Comparison of ENCODE assay signal across 8 mouse cellular contexts in genomic region chr13:5862626-5863407, GRCm38 (mm10). TPM values are rescaled to one million over a fixed set of nuclear protein-coding genes. Genes with fewer than 3 reads are reported as not detected.
DNase-seq lines count a peak whose midpoint lies in the region; ATAC-seq lines count a peak whose summit lies in the region.

No protein-coding gene starts in this region.

- no peaks in the 10 kb centered on the region for H3K27me3 ChIP-seq in heart, embryonic 10.5 days (ENCODE audit: insufficient read depth, poor library complexity, severe bottlenecking)
- no peaks in the 10 kb centered on the region for H3K27me3 ChIP-seq in kidney, embryonic 14.5 days (ENCODE audit: control insufficient read depth, insufficient read depth, low read length)
- H3K27me3 ChIP-seq in stomach, embryonic 16.5 days (ENCODE audit: control insufficient read depth, insufficient read depth, low read length), result no peaks in the 10 kb centered on the region

- DNase-seq in ovary, postnatal 14 days (ENCODE audit: low spot score), result peak; percentile 21
- DNase-seq in ovary, adult 18-20 months (ENCODE audit: low spot score), result no peak
- DNase-seq in cerebellum, adult 8-10 months, result peak; percentile 37
- no peak for DNase-seq in heart, embryonic 10.5 days (ENCODE audit: low spot score)
- peak; percentile 56 for DNase-seq in lung, postnatal 36 days

- no peaks in the 10 kb centered on the region for H3K9me3 ChIP-seq in heart, embryonic 10.5 days
- H3K9me3 ChIP-seq in kidney, embryonic 14.5 days (ENCODE audit: control insufficient read depth, low read length), result no peaks in the 10 kb centered on the region
- no peaks in the 10 kb centered on the region for H3K9me3 ChIP-seq in stomach, embryonic 16.5 days (replicated peaks; ENCODE audit: control insufficient read depth, low read length)

- H3K4me3 ChIP-seq in heart, embryonic 10.5 days, result peak overlapping the region; percentile 81
- peak overlapping the region; percentile 83 for H3K4me3 ChIP-seq in kidney, embryonic 14.5 days (ENCODE audit: low read length)
- H3K4me3 ChIP-seq in stomach, embryonic 16.5 days (replicated peaks; ENCODE audit: low read length), result peak overlapping the region; percentile 89

- peak overlapping the region; percentile 74 for H3K9ac ChIP-seq in kidney, embryonic 14.5 days (ENCODE audit: low read depth, low read length)
- H3K9ac ChIP-seq in stomach, embryonic 16.5 days (ENCODE audit: low read length), result peak overlapping the region; percentile 92

- H3K36me3 ChIP-seq in heart, embryonic 10.5 days, result peaks cover 31% of the 10 kb centered on the region
- peaks cover 33% of the 10 kb centered on the region for H3K36me3 ChIP-seq in kidney, embryonic 14.5 days (ENCODE audit: control insufficient read depth, insufficient read depth, low read length)
- peaks cover 17% of the 10 kb centered on the region; the same call in 1 of the 2 replicates for H3K36me3 ChIP-seq in stomach, embryonic 16.5 days (ENCODE audit: control insufficient read depth, insufficient read depth, low read length)

- peaks cover 21% of the 10 kb centered on the region for H3K4me1 ChIP-seq in heart, embryonic 10.5 days
- peaks cover 5% of the 10 kb centered on the region; the same call in 1 of the 2 replicates for H3K4me1 ChIP-seq in kidney, embryonic 14.5 days (ENCODE audit: control insufficient read depth, insufficient read depth, low read length)
- peaks cover 20% of the 10 kb centered on the region for H3K4me1 ChIP-seq in stomach, embryonic 16.5 days (ENCODE audit: control insufficient read depth, insufficient read depth, low read length)

- WGBS in heart, embryonic 10.5 days, result 5% methylated on average over 16 of the region's 16 CpGs
- 9% methylated on average over 16 of the region's 16 CpGs for WGBS in kidney, embryonic 14.5 days
- WGBS in stomach, embryonic 16.5 days, result 2% methylated on average over 16 of the region's 16 CpGs

- ATAC-seq in kidney, embryonic 14.5 days (ENCODE audit: low FRiP score, low TSS enrichment), result no peak
- ATAC-seq in stomach, embryonic 16.5 days (ENCODE audit: insufficient read depth, low FRiP score), result no peak
- ATAC-seq in erythroid progenitor cell, adult 5-6 weeks (replicated peaks; ENCODE audit: low FRiP score, poor library complexity, severe bottlenecking), result no peak

- H3K27ac ChIP-seq in heart, embryonic 10.5 days, result peak overlapping the region; percentile 99
- H3K27ac ChIP-seq in kidney, embryonic 14.5 days (ENCODE audit: low read depth, low read length), result peak overlapping the region; percentile 79
- peak overlapping the region; percentile 99 for H3K27ac ChIP-seq in stomach, embryonic 16.5 days (ENCODE audit: low read length)

- H3K4me2 ChIP-seq in kidney, embryonic 14.5 days (replicated peaks; ENCODE audit: low read depth, low read length), result peak overlapping the region; percentile 52
- peak overlapping the region; percentile 66 for H3K4me2 ChIP-seq in stomach, embryonic 16.5 days (ENCODE audit: low read depth, low read length)

RNA-seq across cellular contexts. Expression of gene Klf6, which starts 1.5 kb away (rescaled TPM):
- polyA plus RNA-seq in heart, embryonic 10.5 days (2016; fragmentation: Nextera tagmentation; extraction: Ambion mirVana), result 56.1 and 63.8 TPM in 2 replicates
- polyA plus RNA-seq in kidney, embryonic 14.5 days (2014; fragmentation: Nextera tagmentation; extraction: Ambion mirVana), result 32.6 and 50.4 TPM in 2 replicates
- 99.4 and 107 TPM in 2 replicates for polyA plus RNA-seq in stomach, embryonic 16.5 days (2015; fragmentation: Nextera tagmentation; extraction: Ambion mirVana)
- total RNA-seq in erythroid progenitor cell, adult 5-6 weeks (2015; ENCODE audit: low replicate concordance), result 18.9 and 32.4 TPM in 2 replicates
- total RNA-seq in erythroid progenitor cell, adult 5-6 weeks (2017; ENCODE audit: low replicate concordance), result 15.5 and 21.9 TPM in 2 replicates

Comparison
In these comparisons a context has a peak if more than half of its experiments do, and no peak if none do; other contexts are left out.
1. DNase-seq: peak in ovary, postnatal 14 days (single experiment), cerebellum, adult 8-10 months (single experiment) and lung, postnatal 36 days (single experiment); none in ovary, adult 18-20 months (single experiment) and heart, embryonic 10.5 days (single experiment).
2. Peak in every context shown above with its lines, with median percentiles within 50 percentile points of each other: H3K27ac ChIP-seq and H3K4me3 ChIP-seq.